Mouse (Mus musculus): Measurements from ENCODE around the gene Arid3b. TPM values are rescaled to one million over a fixed set of nuclear protein-coding genes. Genes with fewer than 3 reads are reported as not detected.
"Not testable (repeated sequence)": the region's sequence is repeated elsewhere in the genome, so short reads cannot be mapped to it uniquely, and the experiment has no call there.

Gene Arid3b
- total RNA-seq (2021) = 4.2 and 6.1 TPM in 2 replicates
- long read RNA-seq, experiment 1, partial matches to known transcripts = 0 of 3 reads
- long read RNA-seq, experiment 1, other reads (novel, unspliced or antisense) = 3 of 3 reads
- long read RNA-seq, experiment 2, partial matches to known transcripts = 0 of 2 reads
- long read RNA-seq, experiment 2, other reads (novel, unspliced or antisense) = 1 of 2 reads

DNA sequence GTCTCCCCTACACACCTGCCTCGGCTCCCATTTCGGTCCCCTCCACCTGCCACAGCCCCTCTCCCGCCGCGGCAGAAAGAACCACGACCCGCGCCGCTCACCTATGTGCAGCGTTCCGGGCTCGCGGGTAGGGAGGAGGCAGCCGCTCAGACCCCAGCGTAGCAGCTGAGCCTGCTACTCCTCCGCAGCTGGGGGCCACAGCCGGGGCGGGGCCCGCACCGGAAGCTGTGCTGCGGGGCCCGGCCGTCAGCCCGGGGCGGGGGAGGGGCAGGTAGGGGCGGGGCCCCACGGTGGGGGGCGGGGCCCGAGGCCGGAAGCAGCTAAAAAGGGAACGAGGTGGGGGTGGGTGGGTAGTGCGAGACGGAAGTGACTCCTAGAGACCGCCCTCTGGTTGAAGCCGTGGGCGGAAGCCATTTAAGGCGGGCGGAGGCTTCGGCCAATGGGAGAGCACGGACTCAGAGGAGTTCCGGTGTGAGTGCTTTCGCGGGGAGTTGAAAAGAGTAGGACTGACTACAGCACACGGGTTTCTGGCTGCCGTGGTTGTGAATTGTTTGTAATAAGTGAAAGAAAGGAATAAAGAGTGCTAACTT is at the start of gene Arid3b:
Arid3b (minus strand) TSS at position 213 of the 590 bp plus-strand sequence.
- DNase-seq = peak; percentile 95

DNA sequence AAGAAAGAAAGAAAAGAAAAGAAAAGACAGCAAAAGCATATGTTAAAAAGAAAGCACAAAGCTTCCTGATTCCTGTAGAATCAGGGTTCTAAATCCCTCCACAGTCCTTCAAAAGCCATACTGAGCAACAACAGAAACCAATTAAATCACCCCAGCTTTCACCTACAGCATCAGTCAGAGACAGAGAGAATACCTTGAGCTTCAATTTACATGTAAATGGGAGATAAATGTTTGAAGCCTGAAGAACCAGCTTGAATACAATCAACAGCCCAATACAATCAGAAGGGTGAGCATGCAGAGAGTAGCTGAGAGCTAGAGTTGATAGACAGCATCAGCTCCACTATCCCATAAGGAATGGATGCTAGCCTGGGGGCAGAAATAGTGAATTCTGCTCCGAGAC is 46.8 kb upstream of the Arid3b start:
- DNase-seq = no peak

DNA sequence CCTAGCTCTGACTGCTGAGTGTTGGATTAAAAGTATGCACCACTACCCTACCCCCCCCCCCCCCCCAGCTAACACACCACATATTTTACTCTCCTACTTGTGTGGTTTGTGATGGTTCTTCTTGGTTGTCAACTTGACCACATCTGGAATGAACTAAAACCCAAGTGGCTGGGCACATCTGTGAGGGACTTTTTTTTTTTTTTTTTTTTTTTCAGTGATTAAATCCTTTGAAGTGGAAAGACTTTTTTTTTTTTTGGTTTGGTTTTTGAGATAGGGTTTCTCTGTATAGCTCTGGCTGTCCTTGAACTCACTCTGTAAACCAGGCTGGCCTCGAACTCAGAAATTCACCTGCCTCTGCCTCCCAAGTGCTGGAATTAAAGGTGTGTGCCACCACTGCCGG is 45.2 kb upstream of the Arid3b start:
- not testable (repeated sequence) for DNase-seq

GRCm38 (mm10) chr9:57880278-57880677 is 43.7 kb upstream of the Arid3b start:
- no peak for DNase-seq

GRCm38 (mm10) chr9:57879213-57879612 is 42.6 kb upstream of the Arid3b start:
- no peak for DNase-seq

- no peak for DNase-seq
Observed at GRCm38 (mm10) chr9:57874994-57875393, 38.4 kb upstream of the Arid3b start.

GRCm38 (mm10) chr9:57874134-57874533 is 37.5 kb upstream of the Arid3b start:
- DNase-seq = peak; percentile 65

GRCm38 (mm10) chr9:57870273-57870816 is 33.8 kb upstream of the Arid3b start:
- no peak for DNase-seq

GRCm38 (mm10) chr9:57868767-57869166 is 32.2 kb upstream of the Arid3b start:
- DNase-seq = no peak

- no peak for DNase-seq
Observed at GRCm38 (mm10) chr9:57867880-57868279, 31.3 kb upstream of the Arid3b start.

DNA sequence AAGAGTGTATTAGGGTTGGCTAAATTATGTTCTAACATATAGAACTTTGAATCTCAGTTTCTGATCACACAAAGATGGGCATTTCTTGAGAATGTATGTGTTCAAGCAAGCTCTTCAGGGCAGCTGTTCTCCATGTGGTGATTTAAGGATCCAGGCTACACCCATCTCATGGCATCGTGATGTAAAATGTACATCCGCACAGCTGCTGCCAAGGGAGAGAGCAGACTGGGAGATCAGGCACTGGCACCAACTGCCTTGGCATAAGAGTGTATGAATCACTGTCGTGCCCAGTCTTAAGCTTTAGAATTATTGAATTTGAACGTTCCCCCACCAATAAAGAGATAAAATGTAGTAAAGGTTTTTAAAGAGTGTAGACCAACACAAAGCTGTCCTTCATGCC is 30.6 kb upstream of the Arid3b start:
- DNase-seq = no peak

DNA sequence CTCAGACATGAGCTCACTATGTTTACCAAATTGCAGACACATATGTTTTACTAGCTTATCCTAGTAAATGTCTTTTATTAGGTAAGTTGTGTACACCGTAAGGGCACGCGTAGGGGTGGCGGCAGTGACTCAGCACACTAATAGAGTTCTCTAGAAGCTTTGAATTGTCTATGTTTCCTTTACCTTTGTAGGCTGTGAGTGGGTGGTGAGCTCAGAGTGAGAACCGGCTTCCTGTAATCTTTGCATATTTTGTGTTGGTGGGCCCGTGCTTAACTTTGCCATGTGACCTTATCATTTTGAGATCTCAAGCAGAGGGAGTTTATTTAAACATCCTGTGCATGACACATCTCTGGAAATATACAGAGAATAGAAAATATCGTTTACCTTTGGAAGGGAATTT is 29.9 kb upstream of the Arid3b start:
- DNase-seq = no peak

- DNase-seq = no peak
Observed at GRCm38 (mm10) chr9:57864336-57864735, 27.7 kb upstream of the Arid3b start.

- peak; percentile 71 for DNase-seq
Observed at GRCm38 (mm10) chr9:57861951-57862471, 25.4 kb upstream of the Arid3b start.

GRCm38 (mm10) chr9:57856456-57856855 is 19.9 kb upstream of the Arid3b start:
- no peak for DNase-seq

- no peak for DNase-seq
Observed at GRCm38 (mm10) chr9:57854280-57854679, 17.7 kb upstream of the Arid3b start.

DNA sequence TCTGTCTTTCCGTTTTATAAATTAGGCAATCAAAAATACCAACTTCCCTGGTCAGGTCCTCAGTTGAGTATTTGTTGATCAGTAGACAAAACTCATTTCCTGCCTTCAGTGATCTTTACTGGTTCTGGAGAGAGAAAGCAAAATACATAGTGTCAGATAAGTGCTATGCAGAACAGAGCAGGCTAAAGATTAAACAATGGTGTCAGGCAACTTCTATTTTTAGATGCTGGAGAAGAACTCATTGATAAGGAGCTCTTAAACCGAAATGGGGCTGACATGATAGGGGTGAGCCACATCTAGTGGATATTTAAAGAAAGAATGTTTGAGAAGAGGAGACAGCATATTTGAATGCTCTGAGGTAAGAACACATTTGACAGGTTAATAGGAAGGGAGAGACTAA is 2.4 kb upstream of the Arid3b start:
- DNase-seq = no peak

DNA sequence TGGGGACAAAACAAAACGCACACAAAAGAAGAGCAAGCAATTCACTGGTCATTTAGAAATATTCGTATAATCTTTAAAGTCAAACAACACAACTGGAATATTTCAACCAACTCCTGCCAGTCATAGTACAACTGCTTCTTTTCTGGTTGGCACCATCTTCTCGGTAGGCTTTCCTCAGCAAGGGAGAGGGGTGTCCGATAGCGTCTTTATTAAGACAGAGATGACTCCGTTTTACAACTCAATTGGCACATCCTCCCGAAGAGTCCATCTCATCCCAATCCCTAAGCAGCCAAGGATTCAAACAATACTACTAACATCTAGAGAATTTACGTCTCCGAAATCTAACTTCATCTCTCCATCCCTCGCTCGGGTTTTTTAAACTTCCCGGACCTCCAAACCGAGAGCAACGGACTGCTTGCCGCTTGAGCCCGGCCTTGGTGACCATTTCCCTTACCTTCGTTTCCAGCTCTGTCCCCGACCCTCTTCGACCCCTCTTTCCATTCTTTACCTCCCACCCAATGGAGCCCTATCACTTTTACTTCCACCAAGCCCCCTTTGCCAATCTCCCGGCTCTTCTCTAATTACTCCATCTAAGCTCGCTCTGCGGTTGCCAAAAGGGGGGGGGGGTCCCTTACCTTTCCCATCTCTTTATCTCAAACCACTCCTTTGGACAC is 615 bp downstream of the Arid3b start:
- no peak for DNase-seq

GRCm38 (mm10) chr9:57834629-57835417 is 1.8 kb downstream of the Arid3b start:
- no peak for DNase-seq

GRCm38 (mm10) chr9:57833762-57834471 is 2.7 kb downstream of the Arid3b start:
- no peak for DNase-seq

DNA sequence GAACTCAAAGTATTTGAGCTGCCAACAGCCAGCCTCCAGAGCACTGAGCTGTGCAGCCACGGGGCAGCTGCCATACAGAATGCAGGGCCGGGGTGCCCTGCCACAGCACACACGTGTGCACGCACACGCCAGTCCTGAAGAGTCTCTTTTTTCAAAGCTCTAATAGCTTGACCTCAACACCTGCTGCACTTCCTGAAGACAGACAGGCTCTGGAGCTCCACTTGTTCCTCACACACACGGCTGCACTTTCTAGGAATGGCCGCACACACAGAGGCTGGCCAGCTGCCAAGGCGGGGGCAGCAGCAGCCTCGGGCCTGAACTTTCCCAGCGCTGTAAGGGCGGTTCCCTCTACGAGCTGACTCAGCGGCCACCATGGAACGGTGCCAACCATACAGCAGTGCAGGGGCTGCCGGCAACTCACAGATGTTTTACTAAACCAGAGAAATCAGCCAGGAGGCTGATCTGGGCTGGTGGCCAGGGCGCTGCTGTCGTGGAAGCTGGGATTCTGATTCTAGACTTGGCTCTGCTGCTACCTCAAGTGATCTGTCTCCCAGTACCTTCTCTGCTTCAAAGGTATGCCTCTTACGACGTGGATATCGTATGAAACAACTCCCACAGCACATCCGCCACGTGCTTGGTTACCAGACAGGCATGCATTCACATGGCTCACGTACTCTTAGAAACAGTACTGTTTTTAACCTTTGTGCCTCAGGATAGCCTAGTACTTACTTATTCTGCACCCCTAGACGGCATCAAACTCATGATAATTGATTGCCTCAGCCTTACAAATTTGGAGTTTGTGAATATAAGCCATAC is 5.1 kb downstream of the Arid3b start:
- peak; percentile 99 for DNase-seq
